Mouse (Mus musculus) thymus, adult 2 months (tissue): ENCODE data around the gene Cnn2. TPM values are rescaled to one million over a fixed set of nuclear protein-coding genes. Genes with fewer than 3 reads are reported as not detected.

ENCODE experiments used
- DNase-seq: peaks from one replicate; pipeline ENCODE4 v3.0.0; 2021
- H3K27ac ChIP-seq: fragments of 200-500 bp; 2 replicates; pipeline ENCODE4 v1.5.1; 2012; ENCODE audit warnings: low read length, control low read depth; ENCODE audit not compliant: control insufficient read depth, insufficient read depth
- H3K27me3 ChIP-seq: fragments of 200-500 bp; 2 replicates; pipeline ENCODE4 v1.6.1; 2012; ENCODE audit warnings: mild to moderate bottlenecking, low read length, moderate library complexity, mixed read lengths; ENCODE audit not compliant: control insufficient read depth, insufficient read depth
- H3K36me3 ChIP-seq: fragments of 200-500 bp; 2 replicates; pipeline ENCODE4 v1.6.1; 2012; ENCODE audit warnings: mild to moderate bottlenecking, low read length, moderate library complexity; ENCODE audit not compliant: control insufficient read depth, insufficient read depth
- H3K4me1 ChIP-seq: fragments of 200-500 bp; replicated peaks from 2 replicates; pipeline ENCODE4 v1.6.1; 2012; ENCODE audit warnings: low read length; ENCODE audit not compliant: control insufficient read depth, insufficient read depth
- H3K4me3 ChIP-seq: fragments of 200-500 bp; 2 replicates; pipeline ENCODE4 v1.5.1; 2012; ENCODE audit warnings: mild to moderate bottlenecking, low read length, control low read depth, moderate library complexity; ENCODE audit not compliant: control insufficient read depth, insufficient read depth
- CTCF ChIP-seq: fragments of 200-500 bp; IDR thresholded peaks from 2 replicates; pipeline ENCODE4 v1.5.1; 2012; ENCODE audit warnings: mild to moderate bottlenecking, control low read depth, low read length, moderate library complexity, borderline replicate concordance; ENCODE audit not compliant: control insufficient read depth, poor library complexity, insufficient read depth; ENCODE audit errors: extremely low read depth
- POLR2A ChIP-seq: fragments of 200-500 bp; IDR thresholded peaks from 2 replicates; pipeline ENCODE4 v1.6.1; 2012; ENCODE audit warnings: mild to moderate bottlenecking, low read length, control low read depth, moderate library complexity; ENCODE audit not compliant: control insufficient read depth, poor library complexity, insufficient read depth; ENCODE audit errors: extremely low read depth
- WGBS: fragments of 180-500 bp; shearing (Covaris S2); methylation state at CpG from one replicate; pipeline ENCODE4 v1.1.7; 2018; 5-methylcytosine and 5-hydroxymethylcytosine counted together
- polyA plus RNA-seq: library from polyadenylated mRNA; depleted of rRNA; stranded (reverse); fragments of >200 nt; gene quantifications from 2 replicates; pipeline ENCODE4 v1.2.3, GENCODE M21; 2012

Gene Cnn2
- polyA plus RNA-seq, 1 experiment, result 245 TPM

DNA sequence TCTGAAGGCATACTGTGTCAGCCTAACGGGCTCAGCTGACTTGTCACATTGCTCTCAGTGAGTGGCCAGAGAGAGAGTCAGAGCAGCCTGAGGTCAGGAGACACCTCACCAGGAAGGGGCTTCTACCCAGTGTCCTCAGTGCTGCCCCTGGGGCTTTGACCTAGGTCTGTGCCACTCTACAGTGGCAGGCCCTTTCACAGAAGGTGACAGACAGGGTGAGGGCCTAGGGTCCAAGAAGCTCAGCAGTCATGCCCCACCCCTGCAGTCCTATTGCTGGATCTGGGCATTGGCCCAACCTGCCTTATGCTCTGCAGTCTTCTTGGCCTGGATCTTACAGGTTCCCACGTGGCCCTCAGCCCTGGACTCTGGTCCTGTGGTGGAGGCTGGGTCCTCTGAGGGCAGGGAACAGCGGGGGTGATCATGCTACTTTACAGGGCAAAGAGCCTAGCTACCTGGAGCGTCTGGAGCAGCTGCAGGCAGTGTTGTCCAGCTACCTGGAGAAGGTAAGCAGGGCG is 21.4 kb upstream of the Cnn2 start:
- TF ChIP-seq POLR2A (no peak), CTCF (no peak)
- Histone ChIP-seq H3K4me1 (no peaks in the 10 kb centered on the region), H3K27me3 (peaks cover 8% of the 10 kb centered on the region; the same call in 1 of the 2 replicates), H3K27ac (no peak overlapping the region), H3K36me3 (peaks cover 5% of the 10 kb centered on the region; the same call in 1 of the 2 replicates), H3K4me3 (no peak overlapping the region)
- no peak for DNase-seq
- 95% methylated on average over 5 of the region's 5 CpGs for WGBS

DNA sequence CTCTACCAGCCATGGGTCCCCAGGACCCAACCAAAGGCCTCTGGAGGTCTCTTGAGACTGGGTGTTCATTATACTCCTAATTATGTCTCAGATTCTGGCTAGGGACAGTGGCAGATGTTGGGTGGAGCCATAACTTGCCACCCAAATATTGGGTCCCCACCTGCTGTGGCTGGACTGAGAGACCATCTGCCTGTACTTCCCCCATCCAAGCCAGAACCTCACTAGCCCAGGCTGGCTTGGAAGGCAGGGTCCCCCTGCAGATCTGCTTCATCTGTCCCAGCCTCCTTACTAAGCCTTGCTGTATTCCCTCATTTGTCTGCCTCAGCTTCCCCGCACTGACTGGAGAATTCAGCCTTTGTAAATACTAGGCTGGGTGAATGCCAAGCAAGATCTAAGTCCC is 20.2 kb upstream of the Cnn2 start:
- H3K27me3 ChIP-seq, result peaks cover 8% of the 10 kb centered on the region; the same call in 1 of the 2 replicates
- no peak overlapping the region for H3K4me3 ChIP-seq
- no peaks in the 10 kb centered on the region for H3K4me1 ChIP-seq
- TF ChIP-seq CTCF (no peak), POLR2A (no peak)
- 100% methylated on average over 1 of the region's 1 CpGs for WGBS
- no peak overlapping the region for H3K27ac ChIP-seq
- peaks cover 5% of the 10 kb centered on the region; the same call in 1 of the 2 replicates for H3K36me3 ChIP-seq
- no peak for DNase-seq

DNA sequence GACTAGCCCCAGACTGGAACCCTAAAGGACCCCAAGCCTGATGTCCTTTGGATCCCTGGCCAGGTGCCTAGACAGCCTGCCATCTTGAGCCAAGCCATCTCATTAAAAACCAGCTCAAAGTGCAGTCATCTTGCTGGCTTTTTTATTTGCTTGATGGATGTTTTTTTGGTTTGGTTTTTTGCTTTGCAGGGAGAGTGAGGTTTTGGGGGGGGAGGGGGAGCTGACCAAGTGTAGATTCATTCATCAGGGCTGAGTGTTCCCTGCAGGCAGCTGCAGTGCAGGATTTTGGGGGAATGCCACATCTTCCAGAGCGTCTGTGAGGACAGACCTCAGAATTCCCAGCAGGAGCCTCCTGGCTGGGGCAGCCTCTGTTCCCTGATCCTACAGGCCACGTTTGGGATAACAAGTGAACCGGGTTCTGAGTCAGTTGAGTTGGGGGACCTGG is 19.2 kb upstream of the Cnn2 start:
- 75% methylated on average over 3 of the region's 3 CpGs for WGBS
- Histone ChIP-seq H3K4me3 (no peak overlapping the region), H3K27ac (no peak overlapping the region), H3K36me3 (peaks cover 5% of the 10 kb centered on the region; the same call in 1 of the 2 replicates), H3K4me1 (no peaks in the 10 kb centered on the region), H3K27me3 (peaks cover 8% of the 10 kb centered on the region; the same call in 1 of the 2 replicates)
- no peak for DNase-seq
- TF ChIP-seq CTCF, result no peak
- TF ChIP-seq POLR2A, result no peak

DNA sequence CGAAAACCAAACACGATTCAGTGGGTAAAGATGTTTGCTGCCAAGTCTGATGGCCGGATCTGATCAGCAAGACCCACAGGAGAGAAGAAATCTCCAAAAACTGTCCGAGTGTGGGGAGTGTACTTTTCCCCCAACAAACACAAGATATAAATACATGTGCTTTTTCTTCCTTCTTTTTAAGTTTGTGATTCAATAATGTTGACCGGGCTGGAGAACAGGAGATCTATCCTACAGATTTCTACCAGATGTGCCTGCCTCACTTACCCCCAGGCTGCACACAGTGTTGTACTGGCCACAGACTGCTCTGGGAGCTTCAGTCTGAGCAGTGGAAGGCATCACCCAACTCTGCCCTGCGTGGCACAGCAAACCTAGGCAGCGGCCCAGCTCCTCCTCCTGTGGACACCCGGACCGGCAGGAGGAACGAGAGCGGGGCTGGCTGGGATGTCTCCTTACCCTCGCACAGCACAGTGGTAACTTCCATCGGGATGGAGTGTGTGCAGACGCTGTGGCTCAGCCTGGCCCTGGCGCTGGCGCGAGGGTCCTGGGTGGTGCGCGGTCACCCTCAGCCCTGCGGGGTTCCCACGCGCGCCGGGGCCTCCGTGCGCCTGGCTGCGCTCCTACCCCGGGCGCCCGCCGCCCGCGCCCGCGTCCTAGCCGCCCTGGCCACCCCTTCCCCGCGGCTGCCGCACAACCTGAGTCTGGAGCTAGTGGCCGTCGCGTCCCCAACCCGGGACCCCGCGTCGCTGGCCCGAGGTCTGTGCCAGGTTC is 17.8 kb upstream of the Cnn2 start, which contains the start of gene Grin3b:
Gene Grin3b (plus strand): TSS at position 301 of the 768 bp plus-strand sequence.
- TF ChIP-seq POLR2A, result no peak
- TF ChIP-seq CTCF, result no peak
- Histone ChIP-seq H3K27me3 (peaks cover 8% of the 10 kb centered on the region; the same call in 1 of the 2 replicates), H3K4me1 (no peaks in the 10 kb centered on the region), H3K27ac (no peak within 1 kb of the TSS), H3K4me3 (no peak within 1 kb of the TSS), H3K36me3 (0 out of 2 replicates have a peak, but pooled peaks cover 6% of the 10 kb centered on the region)
- 10% methylated on average over 47 of the region's 47 CpGs for WGBS
- no peak for DNase-seq

DNA sequence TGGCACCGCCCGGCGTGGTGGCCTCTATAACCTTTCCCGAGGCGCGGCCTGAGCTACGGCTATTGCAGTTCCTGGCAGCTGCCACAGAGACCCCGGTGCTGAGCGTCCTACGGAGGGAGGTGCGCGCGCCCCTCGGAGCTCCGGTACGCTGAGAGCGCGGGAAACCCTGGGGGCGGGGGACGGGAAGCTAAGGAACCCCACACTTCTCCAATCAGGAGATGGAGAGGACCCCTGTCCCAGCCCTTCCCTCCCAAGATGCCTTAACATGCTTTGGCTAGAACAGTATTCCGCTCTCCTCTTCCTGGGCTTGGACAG is 17.2 kb upstream of the Cnn2 start:
- H3K27ac ChIP-seq, result no peak overlapping the region
- peaks cover 8% of the 10 kb centered on the region; the same call in 1 of the 2 replicates for H3K27me3 ChIP-seq
- no peak overlapping the region for H3K4me3 ChIP-seq
- no peak for DNase-seq
- WGBS, result 15% methylated on average over 21 of the region's 21 CpGs
- TF ChIP-seq CTCF, result no peak
- TF ChIP-seq POLR2A, result no peak
- 0 out of 2 replicates have a peak, but pooled peaks cover 8% of the 10 kb centered on the region for H3K36me3 ChIP-seq
- H3K4me1 ChIP-seq, result no peaks in the 10 kb centered on the region

DNA sequence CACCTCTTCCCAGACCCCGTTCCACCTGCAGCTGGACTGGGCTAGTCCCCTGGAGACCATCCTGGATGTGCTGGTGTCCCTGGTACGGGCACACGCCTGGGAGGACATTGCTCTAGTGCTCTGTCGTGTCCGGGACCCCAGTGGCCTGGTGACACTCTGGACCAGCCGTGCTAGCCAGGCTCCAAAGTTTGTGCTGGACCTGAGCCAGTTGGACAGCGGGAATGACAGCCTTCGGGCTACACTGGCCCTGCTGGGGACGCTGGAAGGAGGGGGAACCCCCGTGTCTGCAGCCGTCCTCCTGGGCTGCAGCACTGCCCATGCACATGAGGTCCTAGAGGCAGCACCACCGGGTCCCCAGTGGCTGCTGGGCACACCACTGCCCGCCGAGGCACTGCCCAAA is 15.6 kb upstream of the Cnn2 start:
- Histone ChIP-seq H3K4me3 (no peak overlapping the region), H3K36me3 (peaks cover 21% of the 10 kb centered on the region), H3K4me1 (no peaks in the 10 kb centered on the region), H3K27ac (no peak overlapping the region), H3K27me3 (peaks cover 8% of the 10 kb centered on the region; the same call in 1 of the 2 replicates)
- DNase-seq, result no peak
- TF ChIP-seq POLR2A (no peak), CTCF (no peak)
- 79% methylated on average over 14 of the region's 14 CpGs for WGBS
